Mouse (Mus musculus): ENCODE data around the gene Fmod. TPM values are rescaled to one million over a fixed set of nuclear protein-coding genes. Genes with fewer than 3 reads are reported as not detected.

Fmod gene
- polyA plus RNA-seq, 1 experiment from 2014 or later: 2.2 TPM

- 84% methylated on average over 4 of the region's 4 CpGs for WGBS
- H3K4me3 ChIP-seq (ENCODE audit: low read depth, low read length): no peak overlapping the region
- no peaks in the 10 kb centered on the region for H3K27me3 ChIP-seq (replicated peaks; ENCODE audit: control insufficient read depth, insufficient read depth, low read length)
- no peak overlapping the region for H3K4me2 ChIP-seq (replicated peaks; ENCODE audit: low read depth)
- TF ChIP-seq CTCF (IDR thresholded peaks at IDR 0.05; ENCODE audit: low read depth): no peak
- no peaks in the 10 kb centered on the region for H3K9me3 ChIP-seq (ENCODE audit: control insufficient read depth)
- H3K36me3 ChIP-seq (ENCODE audit: control insufficient read depth, insufficient read depth): peaks cover 14% of the 10 kb centered on the region
- H3K4me1 ChIP-seq (replicated peaks; ENCODE audit: control insufficient read depth, insufficient read depth, low read length): 0 out of 2 replicates have a peak, but pooled peaks cover 3% of the 10 kb centered on the region
- no peak overlapping the region for H3K27ac ChIP-seq (ENCODE audit: low read depth, low read length)
- ATAC-seq: no peak
- H3K9ac ChIP-seq (ENCODE audit: low read depth, low read length): no peak overlapping the region
Measured at GRCm38 (mm10) chr1:134080406-134080805, 43.4 kb downstream of the Fmod start.

GRCm38 (mm10) chr1:134080881-134081450 lies 43.9 kb downstream of the Fmod start:
- no peak overlapping the region for H3K4me3 ChIP-seq (ENCODE audit: low read depth, low read length)
- H3K27me3 ChIP-seq (replicated peaks; ENCODE audit: control insufficient read depth, insufficient read depth, low read length): no peaks in the 10 kb centered on the region
- WGBS: 75% methylated on average over 5 of the region's 5 CpGs
- peaks cover 12% of the 10 kb centered on the region for H3K36me3 ChIP-seq (ENCODE audit: control insufficient read depth, insufficient read depth)
- H3K4me1 ChIP-seq (replicated peaks; ENCODE audit: control insufficient read depth, insufficient read depth, low read length): 0 out of 2 replicates have a peak, but pooled peaks cover 3% of the 10 kb centered on the region
- no peak overlapping the region for H3K4me2 ChIP-seq (replicated peaks; ENCODE audit: low read depth)
- no peak for TF ChIP-seq CTCF (IDR thresholded peaks at IDR 0.05; ENCODE audit: low read depth)
- no peaks in the 10 kb centered on the region for H3K9me3 ChIP-seq (ENCODE audit: control insufficient read depth)
- no peak overlapping the region for H3K9ac ChIP-seq (ENCODE audit: low read depth, low read length)
- H3K27ac ChIP-seq (ENCODE audit: low read depth, low read length): no peak overlapping the region
- ATAC-seq: no peak

- Histone ChIP-seq H3K27me3 (replicated peaks; ENCODE audit: control insufficient read depth, insufficient read depth, low read length) (no peaks in the 10 kb centered on the region), H3K27ac (ENCODE audit: low read depth, low read length) (0 out of 2 replicates have a peak overlapping the region, but pooled peaks have one; percentile 4), H3K4me3 (ENCODE audit: low read depth, low read length) (no peak overlapping the region), H3K9me3 (ENCODE audit: control insufficient read depth) (no peaks in the 10 kb centered on the region), H3K9ac (ENCODE audit: low read depth, low read length) (no peak overlapping the region), H3K4me1 (replicated peaks; ENCODE audit: control insufficient read depth, insufficient read depth, low read length) (peaks cover 3% of the 10 kb centered on the region; the same call in 1 of the 2 replicates), H3K36me3 (ENCODE audit: control insufficient read depth, insufficient read depth) (no peaks in the 10 kb centered on the region), H3K4me2 (replicated peaks; ENCODE audit: low read depth) (no peak overlapping the region)
- 61% methylated on average over 11 of the region's 11 CpGs for WGBS
- ATAC-seq: no peak
- no peak for TF ChIP-seq CTCF (IDR thresholded peaks at IDR 0.05; ENCODE audit: low read depth)
Measured at GRCm38 (mm10) chr1:134082987-134083516, 46.0 kb downstream of the Fmod start.

- Histone ChIP-seq H3K4me2 (replicated peaks; ENCODE audit: low read depth) (no peak overlapping the region), H3K4me3 (ENCODE audit: low read depth, low read length) (no peak overlapping the region), H3K27me3 (replicated peaks; ENCODE audit: control insufficient read depth, insufficient read depth, low read length) (no peaks in the 10 kb centered on the region), H3K9ac (ENCODE audit: low read depth, low read length) (no peak overlapping the region), H3K9me3 (ENCODE audit: control insufficient read depth) (no peaks in the 10 kb centered on the region), H3K36me3 (ENCODE audit: control insufficient read depth, insufficient read depth) (no peaks in the 10 kb centered on the region), H3K27ac (ENCODE audit: low read depth, low read length) (no peak overlapping the region), H3K4me1 (replicated peaks; ENCODE audit: control insufficient read depth, insufficient read depth, low read length) (peaks cover 3% of the 10 kb centered on the region; the same call in 1 of the 2 replicates)
- TF ChIP-seq CTCF (IDR thresholded peaks at IDR 0.05; ENCODE audit: low read depth): no peak
- WGBS: 84% methylated on average over 8 of the region's 8 CpGs
- ATAC-seq: no peak
Measured at GRCm38 (mm10) chr1:134083676-134084075, 46.6 kb downstream of the Fmod start.

GRCm38 (mm10) chr1:134084128-134084527 lies 47.1 kb downstream of the Fmod start:
- Histone ChIP-seq H3K4me2 (replicated peaks; ENCODE audit: low read depth) (no peak overlapping the region), H3K9me3 (ENCODE audit: control insufficient read depth) (no peaks in the 10 kb centered on the region), H3K4me3 (ENCODE audit: low read depth, low read length) (no peak overlapping the region), H3K27ac (ENCODE audit: low read depth, low read length) (no peak overlapping the region), H3K27me3 (replicated peaks; ENCODE audit: control insufficient read depth, insufficient read depth, low read length) (no peaks in the 10 kb centered on the region), H3K4me1 (replicated peaks; ENCODE audit: control insufficient read depth, insufficient read depth, low read length) (peaks cover 3% of the 10 kb centered on the region; the same call in 1 of the 2 replicates), H3K9ac (ENCODE audit: low read depth, low read length) (no peak overlapping the region), H3K36me3 (ENCODE audit: control insufficient read depth, insufficient read depth) (no peaks in the 10 kb centered on the region)
- TF ChIP-seq CTCF (IDR thresholded peaks at IDR 0.05; ENCODE audit: low read depth): no peak
- no peak for ATAC-seq
- 73% methylated on average over 3 of the region's 3 CpGs for WGBS

- ATAC-seq: no peak
- H3K4me1 ChIP-seq (replicated peaks; ENCODE audit: control insufficient read depth, insufficient read depth, low read length): peaks cover 3% of the 10 kb centered on the region; the same call in 1 of the 2 replicates
- no peaks in the 10 kb centered on the region for H3K9me3 ChIP-seq (ENCODE audit: control insufficient read depth)
- no peaks in the 10 kb centered on the region for H3K36me3 ChIP-seq (ENCODE audit: control insufficient read depth, insufficient read depth)
- no peak overlapping the region for H3K27ac ChIP-seq (ENCODE audit: low read depth, low read length)
- 43% methylated on average over 3 of the region's 3 CpGs for WGBS
- H3K4me2 ChIP-seq (replicated peaks; ENCODE audit: low read depth): no peak overlapping the region
- no peak for TF ChIP-seq CTCF (IDR thresholded peaks at IDR 0.05; ENCODE audit: low read depth)
- H3K4me3 ChIP-seq (ENCODE audit: low read depth, low read length): no peak overlapping the region
- H3K9ac ChIP-seq (ENCODE audit: low read depth, low read length): no peak overlapping the region
- H3K27me3 ChIP-seq (replicated peaks; ENCODE audit: control insufficient read depth, insufficient read depth, low read length): no peaks in the 10 kb centered on the region
Measured at GRCm38 (mm10) chr1:134086017-134086416, 49.0 kb downstream of the Fmod start.
